Mouse (Mus musculus) embryo, embryonic 11.5 days (tissue): ENCODE results near the gene Plk5.
A peak's percentile ranks its signal among the peaks of the same experiment; 100 is the strongest.
"Not testable (repeated sequence)": the region's sequence is repeated elsewhere in the genome, so short reads cannot be mapped to it uniquely, and the experiment has no call there.

Experiments used
- DNase-seq: peaks from one replicate; pipeline ENCODE4 v3.0.0-alpha.2; 2012; ENCODE audit warnings: low read depth, low spot score

Gene Plk5

DNA sequence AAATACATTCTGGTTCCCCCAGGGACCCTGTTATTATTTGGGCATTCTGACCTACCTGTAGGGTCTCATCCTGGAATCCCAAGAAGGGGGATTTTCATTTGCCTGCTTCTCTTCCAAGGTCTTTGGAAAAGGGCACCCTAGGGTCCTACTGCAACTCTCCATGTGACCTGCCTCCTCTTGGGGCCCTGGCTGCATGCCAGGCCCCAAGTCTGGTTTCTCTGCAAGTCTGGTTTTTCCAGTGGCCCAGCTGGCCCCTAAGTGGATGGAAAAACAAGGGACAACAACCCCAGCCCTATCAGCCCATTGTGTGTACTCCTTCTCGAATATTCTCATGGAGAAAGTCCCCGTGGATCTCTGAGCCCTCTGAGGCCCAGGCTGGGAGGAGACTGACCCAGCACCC lies 25.4 kb upstream of the Plk5 start:
- DNase-seq = no peak

DNA sequence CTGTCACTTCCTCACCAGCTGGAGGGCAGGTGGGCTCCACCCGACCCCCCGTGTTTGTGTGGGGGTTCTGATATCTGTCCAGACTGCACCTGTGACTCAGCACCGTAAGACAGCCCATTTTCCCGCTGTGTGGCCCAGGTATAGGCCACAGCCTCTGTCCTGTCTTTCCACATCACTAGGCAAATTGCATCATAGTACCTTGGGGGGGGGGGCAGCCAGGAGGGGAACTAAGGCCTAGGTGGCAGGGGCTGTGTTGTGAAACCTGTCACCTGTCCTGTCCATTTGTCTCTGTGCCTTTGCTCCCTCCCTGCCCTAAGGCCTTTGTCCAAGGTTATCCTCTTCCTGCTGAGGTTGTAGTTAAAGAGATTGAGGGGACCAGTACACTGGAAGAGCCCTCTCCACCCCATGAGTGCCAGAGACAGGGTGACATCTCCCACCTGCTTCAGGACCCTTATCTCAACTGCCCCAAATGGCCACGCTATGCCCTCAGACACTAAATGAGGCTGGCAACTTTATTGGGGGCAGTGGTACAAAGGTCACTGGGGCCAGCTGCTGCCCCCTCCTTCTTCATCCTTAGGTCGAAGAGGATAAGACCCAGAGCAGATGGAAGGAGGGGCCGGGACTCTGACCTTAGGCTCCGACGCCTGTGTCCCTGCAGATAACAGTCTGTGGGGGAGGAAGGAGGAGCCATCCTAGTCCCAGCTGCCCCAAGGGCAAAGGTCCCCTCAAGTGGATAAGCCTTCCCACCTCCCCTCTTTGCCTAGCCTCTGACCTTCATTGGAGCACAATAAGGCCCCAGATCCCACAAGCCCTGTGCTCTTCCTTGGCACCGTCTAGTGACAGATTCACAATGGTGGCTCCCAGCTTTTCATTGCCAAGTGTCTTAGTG lies 24.4 kb upstream of the Plk5 start:
- DNase-seq = no peak

DNA sequence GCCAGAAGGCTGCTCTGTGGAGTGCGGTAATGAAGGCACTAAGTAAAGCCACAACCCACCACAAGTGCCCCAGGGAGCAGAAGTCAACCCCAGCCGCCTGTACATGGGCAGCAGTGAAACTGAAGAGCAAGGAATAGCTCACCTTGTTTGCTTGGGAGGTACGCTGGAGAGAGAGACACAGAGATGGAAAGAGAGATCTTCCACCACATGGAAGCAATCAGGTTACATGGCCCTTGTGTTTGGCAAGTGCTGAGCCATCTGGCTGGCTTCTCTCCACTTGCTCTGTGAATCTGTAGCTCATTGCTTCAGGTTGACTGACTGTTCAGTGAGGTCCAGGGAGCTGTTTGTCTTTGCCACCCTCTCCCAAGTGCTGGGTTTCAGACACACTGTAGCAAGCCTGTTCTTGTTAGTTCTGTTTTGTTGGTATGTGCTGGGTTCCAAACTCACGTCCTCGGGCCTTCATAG lies 23.7 kb upstream of the Plk5 start:
- no peak for DNase-seq

DNA sequence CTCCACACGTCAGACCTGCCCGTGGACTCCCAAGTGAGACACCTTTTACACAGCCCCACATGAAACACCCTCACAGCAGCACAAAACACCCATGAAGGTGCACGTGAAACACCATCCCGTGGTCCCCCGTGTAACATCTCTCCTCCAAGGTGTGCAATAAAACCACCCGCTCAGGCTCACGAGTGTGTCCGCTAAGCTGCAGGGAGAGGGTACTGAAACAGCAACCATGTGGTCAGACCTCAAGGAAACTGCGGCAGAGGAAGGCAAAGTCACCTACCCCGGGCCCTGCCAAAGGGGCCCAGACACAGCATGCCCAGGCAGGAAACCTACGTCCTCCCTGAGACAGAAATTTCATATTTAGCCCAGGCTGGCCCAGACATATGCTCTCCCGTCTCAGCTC lies 20.0 kb upstream of the Plk5 start:
- no peak for DNase-seq

DNA sequence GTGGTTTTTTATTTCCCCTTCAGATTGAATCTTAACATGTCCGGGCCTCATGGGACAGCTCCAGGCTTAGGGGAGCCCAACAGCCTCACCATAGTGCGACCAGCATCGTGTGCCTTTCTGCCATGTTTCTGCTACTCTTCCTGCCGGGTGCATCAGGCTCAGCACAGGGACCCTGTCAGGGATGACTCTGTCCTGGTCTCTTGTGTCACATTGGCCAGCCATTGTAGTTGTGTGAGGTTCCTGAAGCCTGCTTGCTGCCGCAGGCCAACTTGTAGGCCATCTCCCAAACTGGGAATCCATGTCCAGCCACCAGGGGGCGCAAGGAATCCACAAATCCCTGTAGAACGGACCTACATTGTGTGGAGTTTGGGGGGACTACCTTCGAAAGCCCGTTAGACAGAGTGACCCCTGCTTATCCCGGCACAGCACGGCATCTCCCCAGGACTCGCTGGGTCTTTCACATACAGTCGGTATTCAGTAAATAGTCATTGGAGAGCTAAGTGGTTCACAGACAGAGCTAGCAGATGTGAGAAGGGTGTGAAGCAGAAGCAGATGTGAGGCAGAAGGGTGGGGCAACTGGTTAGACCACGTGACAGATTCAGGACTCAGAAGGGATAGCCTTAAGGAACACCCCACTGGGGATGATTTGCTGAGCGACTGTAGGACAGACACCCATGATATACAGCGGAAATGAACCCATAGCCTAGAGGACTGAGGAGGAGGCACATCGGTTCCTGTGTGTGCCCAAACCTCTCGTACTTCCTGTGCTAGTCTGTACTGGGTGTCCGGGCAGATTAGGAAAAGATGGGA lies 16.1 kb upstream of the Plk5 start:
- DNase-seq = peak; percentile 71

DNA sequence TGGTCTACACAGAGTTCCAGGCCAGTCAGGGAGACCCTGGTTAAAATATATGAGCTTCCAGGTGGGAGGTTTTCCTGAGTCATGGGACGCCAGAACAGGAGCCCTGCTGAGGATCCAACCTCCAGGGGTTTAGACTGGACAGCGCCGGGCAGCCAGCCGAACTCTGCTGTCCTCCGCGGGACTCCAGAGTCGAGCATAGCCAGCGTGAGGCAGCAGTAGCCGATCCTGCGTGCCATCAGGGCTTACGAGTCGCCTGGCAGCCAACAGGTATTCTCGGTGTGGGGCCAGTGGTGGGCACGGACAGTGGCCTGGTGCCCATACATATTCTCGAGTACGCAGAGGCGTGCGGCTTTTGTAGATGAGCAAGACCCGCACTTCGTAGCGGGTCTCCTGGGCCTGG lies 15.2 kb upstream of the Plk5 start:
- no peak for DNase-seq

DNA sequence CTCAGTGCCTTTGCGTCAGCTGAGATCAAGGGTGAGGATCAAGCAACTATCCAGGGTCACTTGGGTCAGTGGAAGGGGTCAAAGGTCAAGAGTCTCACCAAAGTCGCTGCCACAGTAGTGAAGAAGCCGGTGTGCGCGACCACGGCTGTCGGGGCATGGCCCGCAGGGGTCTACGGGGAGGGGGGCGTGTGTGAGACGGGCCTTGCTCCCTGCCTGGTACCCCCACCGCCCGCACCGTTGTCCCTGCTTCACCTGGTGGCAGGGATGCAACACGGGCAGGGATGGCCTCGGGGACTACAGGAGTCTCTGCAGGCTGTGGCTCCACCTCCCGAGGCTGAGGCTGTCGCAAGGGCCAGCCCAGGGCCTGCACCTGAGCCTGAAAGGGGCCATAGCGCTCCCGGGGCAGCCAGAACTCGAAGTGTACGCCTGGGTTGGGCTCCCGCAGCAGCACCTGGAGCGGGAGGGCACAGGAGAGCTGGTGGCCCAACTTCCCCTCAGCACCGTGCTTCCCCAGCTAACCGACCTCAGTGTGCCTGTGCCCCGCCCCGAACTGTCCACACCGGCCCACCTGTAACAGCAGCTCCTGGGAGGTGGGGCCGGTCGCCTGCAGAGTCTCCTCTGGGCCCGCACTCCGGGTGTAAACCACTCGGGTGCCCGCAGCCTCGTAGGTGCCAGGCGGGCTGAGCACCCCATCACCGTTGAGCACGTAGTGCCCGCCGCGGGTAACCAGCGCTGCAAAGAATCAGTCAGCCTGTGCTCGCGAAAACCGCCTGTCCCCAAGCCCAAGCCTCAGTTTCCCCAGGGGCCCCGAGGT lies 14.6 kb upstream of the Plk5 start:
- DNase-seq = no peak

DNA sequence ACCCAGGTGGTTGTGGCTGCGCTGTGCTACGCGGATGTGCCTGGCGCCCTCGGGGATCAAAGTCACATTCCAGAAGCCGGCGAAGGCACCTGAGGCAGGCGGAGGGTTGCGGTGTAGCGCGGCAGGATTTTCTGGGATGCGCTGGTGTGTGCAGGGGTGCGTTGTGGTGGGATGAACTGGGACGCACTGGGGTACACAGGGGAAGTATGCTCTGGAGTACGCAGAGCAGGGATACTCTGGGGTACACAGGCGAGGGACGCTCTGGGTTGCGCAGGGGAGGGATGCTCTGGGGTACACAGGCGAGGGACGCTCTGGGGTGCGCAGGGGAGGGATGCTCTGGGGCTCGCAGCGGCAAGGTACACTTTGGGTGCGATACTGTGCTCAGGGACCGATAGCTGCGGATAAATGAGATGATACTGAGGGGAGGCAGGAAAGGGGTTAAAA lies 13.9 kb upstream of the Plk5 start:
- no peak for DNase-seq

DNA sequence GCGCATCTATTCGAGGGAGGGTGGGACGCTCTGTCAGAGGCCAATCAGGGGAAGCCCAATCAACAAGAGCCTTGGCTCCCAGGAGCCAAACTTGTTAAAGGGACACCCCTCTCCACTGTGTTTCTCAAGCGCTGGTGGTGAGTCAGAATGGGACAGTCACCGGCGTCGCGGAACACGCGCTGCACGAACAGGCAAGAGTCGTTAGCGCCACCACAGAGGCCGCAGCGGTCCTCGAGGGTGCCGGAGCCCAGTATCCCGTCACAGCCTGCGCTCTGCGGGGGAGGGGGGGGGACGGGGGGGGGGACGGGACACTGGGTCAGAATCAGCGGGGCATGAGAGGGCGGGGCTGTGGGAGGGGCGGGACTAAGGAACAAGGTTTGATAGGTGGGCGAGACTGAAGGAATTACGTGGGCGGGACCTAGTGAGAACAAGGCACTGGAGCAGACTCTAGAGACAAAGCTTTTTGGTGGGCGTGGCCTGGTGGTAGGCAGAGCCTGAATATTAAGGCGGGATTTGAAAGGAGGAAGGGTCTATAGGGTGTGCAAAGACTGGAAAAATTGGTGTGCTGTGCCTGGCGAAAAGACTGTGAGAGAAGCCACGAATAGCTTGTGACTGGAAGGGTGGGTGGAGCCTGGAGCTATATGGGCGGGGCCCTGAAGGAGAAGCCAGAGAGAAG lies 13.4 kb upstream of the Plk5 start:
- DNase-seq = no peak

DNA sequence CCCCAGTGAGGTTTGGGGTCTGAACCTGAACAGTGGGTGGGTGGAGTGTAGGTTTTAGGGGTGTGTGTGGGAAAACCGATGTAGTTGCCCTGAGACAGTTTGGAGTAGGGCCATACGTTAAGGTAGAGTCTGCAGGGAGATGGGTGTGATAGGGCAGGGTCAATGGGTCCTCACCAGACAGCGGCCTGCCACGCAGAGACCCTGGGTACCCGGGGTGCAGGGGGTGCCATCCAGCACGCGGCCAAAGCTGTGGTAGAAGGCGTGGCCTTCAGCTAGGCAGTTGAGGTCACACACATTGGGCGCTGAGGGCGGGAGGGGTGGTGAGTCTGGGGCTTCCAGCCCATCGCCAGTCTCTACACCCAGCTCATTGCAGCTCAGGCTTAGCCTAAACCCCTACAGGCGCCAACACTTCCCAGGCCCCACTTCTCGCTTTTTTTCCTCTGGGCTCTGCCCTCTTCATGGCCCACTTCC lies 12.8 kb upstream of the Plk5 start:
- no peak for DNase-seq

DNA sequence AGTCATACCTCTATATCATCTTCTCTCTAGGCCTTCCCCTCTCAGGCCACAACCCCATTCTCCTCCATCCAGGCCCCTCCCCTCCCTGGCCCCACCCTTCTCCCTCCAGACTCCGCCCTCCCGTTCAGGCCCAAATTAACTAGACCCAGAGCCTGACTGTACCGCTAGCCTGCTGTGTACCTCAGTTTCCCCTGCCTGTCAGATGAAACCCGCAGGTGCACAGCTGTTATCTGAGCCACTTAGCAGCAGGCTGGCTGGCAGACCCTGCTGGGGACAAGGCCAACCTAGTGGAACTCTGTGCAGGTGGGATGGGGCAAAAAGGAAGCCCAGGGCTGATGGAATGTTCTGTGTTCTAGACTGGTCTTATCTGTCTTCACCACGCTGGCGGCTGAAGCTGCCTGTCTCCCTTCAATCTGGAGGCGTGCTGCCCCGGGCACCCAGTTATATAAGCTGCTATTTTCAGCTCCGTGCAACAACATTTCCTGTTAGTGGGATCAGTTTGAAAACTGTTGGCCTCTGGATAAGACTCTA lies 12.1 kb upstream of the Plk5 start:
- DNase-seq = no peak

DNA sequence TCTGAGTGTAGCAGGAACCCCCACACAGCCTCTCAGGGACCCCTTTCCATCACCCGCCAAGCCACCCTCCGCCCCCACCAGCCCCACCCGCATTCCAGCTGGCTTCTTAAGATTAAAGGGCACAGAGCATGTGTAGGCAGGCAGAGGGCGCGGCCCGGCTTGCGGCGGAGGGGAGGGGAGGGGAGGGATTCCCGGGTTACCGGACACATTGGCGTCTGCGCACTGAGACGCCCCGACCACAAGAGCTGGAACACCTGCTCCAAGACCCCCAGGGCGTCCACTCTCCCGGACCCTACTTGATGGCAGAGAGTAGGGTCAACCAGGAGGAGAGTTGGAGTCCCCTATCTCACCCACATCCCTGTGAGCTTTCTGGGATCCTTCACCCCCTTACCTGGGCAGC lies 11.1 kb upstream of the Plk5 start:
- no peak for DNase-seq

DNA sequence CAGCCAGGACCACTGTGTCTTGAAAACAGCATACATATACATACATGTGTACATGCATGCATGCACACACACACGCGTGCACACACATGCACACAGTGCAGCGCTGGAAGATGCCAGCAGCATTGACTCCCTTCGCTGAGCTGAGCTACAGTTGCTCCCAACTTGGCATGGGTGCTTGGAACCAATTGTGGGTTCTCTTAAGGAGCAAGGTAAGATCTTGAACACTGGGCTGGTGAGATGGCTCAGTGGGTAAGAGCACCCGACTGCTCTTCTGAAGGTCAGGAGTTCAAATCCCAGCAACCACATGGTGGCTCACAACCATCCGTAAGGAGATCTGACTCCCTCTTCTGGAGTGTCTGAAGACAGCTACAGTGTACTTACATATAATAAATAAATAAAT lies 10.3 kb upstream of the Plk5 start:
- not testable (repeated sequence) for DNase-seq

DNA sequence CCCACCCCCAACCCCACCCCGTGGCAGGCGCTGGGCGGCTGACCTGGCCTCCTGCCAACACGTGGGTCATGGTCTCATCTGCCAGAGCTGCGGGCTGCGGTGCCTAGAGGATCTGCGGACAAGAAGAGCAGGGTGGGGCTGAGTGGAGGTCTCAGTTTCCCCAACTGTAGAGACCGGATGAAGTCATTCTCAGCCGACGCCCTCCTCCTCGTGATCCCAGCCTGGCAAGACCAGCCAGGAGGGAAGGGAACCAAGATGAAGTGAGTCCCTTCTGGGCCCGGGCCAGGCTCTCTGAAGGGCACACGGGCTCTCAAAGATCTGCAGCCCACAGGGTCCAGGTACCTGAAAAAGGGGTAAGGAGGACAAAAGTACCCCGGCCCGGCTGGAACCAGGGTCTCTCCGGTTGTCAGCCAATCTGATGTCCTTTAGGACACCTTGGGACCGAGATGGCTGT lies 8.7 kb upstream of the Plk5 start:
- no peak for DNase-seq

DNA sequence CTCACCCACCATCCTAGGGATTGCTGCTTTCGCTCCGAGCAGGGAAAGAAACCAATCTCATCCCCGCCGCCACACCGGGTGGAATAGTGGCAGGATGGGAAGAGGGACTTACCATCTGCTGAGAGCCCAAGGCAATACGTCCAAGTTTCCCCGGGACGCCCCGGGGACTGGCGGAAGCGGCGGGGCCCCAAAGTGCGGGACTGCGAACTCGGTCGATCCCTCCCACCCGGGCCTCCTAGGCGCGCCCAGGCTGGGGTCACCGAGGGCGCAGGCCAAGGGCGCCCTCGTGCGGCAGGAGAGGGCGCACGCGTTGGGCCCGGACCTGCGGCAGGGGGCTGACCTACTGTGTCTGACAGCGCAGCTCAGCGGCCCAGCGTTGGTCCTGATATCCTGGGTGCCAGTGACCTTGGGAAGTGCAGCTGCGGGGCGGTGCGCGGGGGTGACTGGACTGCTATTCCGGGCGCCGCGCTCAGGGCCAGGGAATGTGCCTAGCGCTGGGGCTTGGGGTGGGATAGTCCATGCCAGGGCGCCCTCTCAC lies 7.9 kb upstream of the Plk5 start, which contains the start of gene Adamtsl5:
Gene Adamtsl5 (minus strand): TSS at position 169 of the 538 bp plus-strand sequence.
- DNase-seq = no peak

DNA sequence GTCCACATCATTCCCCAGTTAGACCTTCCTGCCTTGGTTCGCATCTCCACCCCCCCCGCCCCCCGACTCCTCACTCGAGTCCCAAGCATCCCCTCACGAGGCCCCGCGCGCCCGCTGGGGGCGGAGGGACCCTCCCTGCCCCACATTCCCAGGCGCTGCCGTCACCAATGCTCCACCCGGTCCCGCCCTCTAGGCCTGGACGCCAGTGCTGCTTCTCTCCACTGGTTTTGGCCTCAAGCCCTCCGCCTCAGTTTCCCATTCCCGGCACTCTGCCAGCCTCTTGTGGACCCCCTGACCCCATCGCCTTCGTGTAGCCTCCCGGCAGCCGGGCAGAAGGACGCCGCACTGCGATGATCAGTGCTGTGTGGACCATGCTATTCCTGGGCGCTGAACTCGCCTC lies 7.3 kb upstream of the Plk5 start:
- no peak for DNase-seq

DNA sequence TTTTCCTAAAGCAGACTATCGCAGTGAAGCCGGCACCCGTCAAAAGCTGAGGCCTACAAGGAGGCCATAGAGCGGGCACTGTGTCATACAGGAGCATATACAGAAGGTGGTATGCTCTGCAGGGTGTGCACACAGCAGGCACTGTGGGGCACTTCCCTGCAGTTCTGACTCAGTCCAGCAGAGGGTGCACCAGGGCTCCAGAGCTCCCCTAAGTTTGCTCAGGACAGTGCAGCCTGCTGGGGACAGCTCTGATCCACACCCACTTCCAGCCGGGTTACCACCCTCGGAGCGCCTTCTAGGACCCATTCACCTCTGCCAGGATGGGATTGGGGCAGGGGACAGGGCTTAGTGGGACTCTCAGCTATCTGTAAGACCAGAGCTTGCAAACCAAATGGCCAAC lies 6.0 kb upstream of the Plk5 start:
- DNase-seq = peak; percentile 75

DNA sequence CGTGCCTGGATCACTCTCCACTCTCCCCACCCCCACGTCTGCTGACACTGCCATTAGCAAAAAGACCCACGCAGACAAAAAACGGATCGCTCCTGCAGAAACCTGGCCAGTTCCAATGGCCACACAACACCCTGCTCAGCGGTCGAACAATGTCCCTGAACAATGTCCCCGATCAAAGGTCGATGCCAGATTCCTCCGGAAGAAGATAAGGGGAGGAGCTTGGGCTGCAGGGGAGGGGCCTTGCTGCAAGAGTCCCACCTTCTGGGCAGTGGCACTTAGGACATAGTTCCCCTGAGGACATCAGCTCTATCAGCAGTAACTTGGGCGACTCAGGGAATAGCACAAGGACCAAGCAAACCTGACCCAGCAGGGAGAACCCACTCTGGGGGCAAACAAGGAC lies 4.4 kb upstream of the Plk5 start:
- DNase-seq = no peak

DNA sequence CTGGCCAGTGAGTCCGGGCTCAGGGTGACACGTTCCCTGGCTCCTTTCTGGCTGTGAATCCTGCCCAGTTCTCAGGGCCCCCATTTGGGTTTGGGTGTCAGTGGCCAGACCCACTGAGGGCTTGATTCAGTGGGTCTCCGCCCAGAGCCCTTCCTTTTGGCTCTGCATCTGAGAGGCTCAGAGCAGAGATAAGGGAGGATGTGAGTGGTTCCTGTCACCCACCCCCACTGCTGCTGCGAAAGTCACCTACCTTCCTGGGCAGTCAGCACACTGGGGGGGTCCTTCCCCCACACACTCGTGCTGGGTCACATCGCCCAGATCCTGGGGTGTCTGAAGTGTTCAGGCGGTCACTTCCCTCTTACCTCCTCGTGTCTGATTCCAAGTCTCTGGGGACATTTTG lies 3.5 kb upstream of the Plk5 start:
- DNase-seq = no peak

DNA sequence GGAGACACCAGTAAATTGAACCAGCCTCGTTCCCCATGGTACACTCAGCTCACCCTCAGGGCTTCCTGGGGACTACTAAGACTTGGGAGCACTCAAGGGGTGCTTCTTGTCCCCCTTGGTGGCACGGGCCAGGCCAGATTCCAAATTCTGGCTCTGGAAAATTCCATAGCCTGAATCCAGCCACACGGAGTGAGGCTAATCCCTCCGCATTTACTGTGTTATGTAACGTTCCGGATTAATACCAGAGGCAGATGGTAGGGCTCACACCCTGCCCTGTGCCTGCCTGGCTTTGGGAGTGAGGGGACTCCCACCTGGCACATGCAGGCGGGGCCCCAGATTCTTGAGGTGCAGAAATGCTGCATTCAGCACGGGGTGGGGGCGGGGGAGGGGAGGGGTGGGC lies 828 bp upstream of the Plk5 start:
- no peak for DNase-seq
